In the genomic region with DNA sequence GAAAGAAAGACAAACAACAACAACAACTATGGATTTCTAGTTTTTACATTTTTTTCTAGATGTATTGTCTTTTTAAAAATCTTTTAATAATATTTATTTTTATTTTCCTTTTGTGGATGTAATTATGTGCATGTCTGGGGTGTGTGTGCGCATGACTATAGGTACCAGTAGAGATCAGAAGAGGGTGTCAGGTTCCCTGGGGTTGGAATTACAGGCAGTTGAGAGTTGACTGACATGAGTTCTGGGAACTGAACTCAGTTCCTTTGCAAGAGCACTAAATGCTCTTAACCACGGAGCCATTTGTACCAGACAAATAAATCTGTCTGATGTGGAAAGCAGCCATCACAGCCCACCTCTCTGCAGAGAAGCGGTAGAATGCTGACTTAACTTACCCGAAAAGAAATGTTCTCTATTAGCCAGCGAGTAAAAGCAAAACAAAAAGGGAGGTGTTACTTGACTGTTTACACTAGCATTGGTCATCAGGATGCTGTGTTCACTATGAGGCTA, we compare ENCODE assay signal across 8 mouse cellular contexts. TPM values are rescaled to one million over a fixed set of nuclear protein-coding genes. Genes with fewer than 3 reads are reported as not detected.
DNase-seq lines count a peak whose midpoint lies in the region; ATAC-seq lines count a peak whose summit lies in the region.

No protein-coding gene starts in this region.

- H3K4me1 ChIP-seq in lung, embryonic 15.5 days: no peaks in the 10 kb centered on the region
- H3K4me1 ChIP-seq in embryonic facial prominence, embryonic 13.5 days: 0 out of 2 replicates have a peak, but pooled peaks cover 3% of the 10 kb centered on the region
- no peaks in the 10 kb centered on the region for H3K4me1 ChIP-seq in midbrain, embryonic 12.5 days

- 0 out of 2 replicates have a peak overlapping the region, but pooled peaks have one; percentile 27 for H3K9ac ChIP-seq in lung, embryonic 15.5 days
- peak overlapping the region; percentile 27; the same call in 1 of the 2 replicates for H3K9ac ChIP-seq in embryonic facial prominence, embryonic 13.5 days
- H3K9ac ChIP-seq in midbrain, embryonic 12.5 days (replicated peaks): no peak overlapping the region

- no peaks in the 10 kb centered on the region for H3K36me3 ChIP-seq in lung, embryonic 15.5 days
- H3K36me3 ChIP-seq in embryonic facial prominence, embryonic 13.5 days: no peaks in the 10 kb centered on the region
- no peaks in the 10 kb centered on the region for H3K36me3 ChIP-seq in midbrain, embryonic 12.5 days

- H3K4me2 ChIP-seq in lung, embryonic 15.5 days: peak overlapping the region; percentile 59
- peak overlapping the region; percentile 53 for H3K4me2 ChIP-seq in embryonic facial prominence, embryonic 13.5 days
- peak overlapping the region; percentile 32 for H3K4me2 ChIP-seq in midbrain, embryonic 12.5 days (replicated peaks)

- no peak for DNase-seq in lung, postnatal 4 days
- no peak for DNase-seq in T-cell, adult 2 months (ENCODE audit: low spot score)
- DNase-seq in cerebellum, adult 11-12 months: no peak
- no peak for DNase-seq in frontal cortex, postnatal 14 days (ENCODE audit: low spot score in 2 of 2)

- WGBS in lung, embryonic 15.5 days: 34% methylated on average over 5 of the region's 5 CpGs
- 50% methylated on average over 5 of the region's 5 CpGs for WGBS in embryonic facial prominence, embryonic 13.5 days
- 68% methylated on average over 5 of the region's 5 CpGs for WGBS in midbrain, embryonic 12.5 days

- H3K27ac ChIP-seq in lung, embryonic 15.5 days: no peak overlapping the region
- no peak overlapping the region for H3K27ac ChIP-seq in embryonic facial prominence, embryonic 13.5 days
- H3K27ac ChIP-seq in midbrain, embryonic 12.5 days (replicated peaks): no peak overlapping the region

- ATAC-seq in lung, embryonic 15.5 days (ENCODE audit: borderline replicate concordance, extremely low read depth, low FRiP score, low TSS enrichment): no peak
- no peak for ATAC-seq in embryonic facial prominence, embryonic 13.5 days (ENCODE audit: insufficient number of reproducible peaks, insufficient read depth, low FRiP score, low TSS enrichment, low read depth)
- peak; percentile 57 for ATAC-seq in inflammation-experienced regulatory T-cells, adult 6 months
- 0 out of 2 replicates have a peak, but pooled peaks have one; percentile 38 for ATAC-seq in midbrain, embryonic 12.5 days (ENCODE audit: low FRiP score, low read depth)

- H3K27me3 ChIP-seq in lung, embryonic 15.5 days: no peaks in the 10 kb centered on the region
- no peaks in the 10 kb centered on the region for H3K27me3 ChIP-seq in embryonic facial prominence, embryonic 13.5 days
- no peaks in the 10 kb centered on the region for H3K27me3 ChIP-seq in midbrain, embryonic 12.5 days

- no peaks in the 10 kb centered on the region for H3K9me3 ChIP-seq in lung, embryonic 15.5 days
- H3K9me3 ChIP-seq in embryonic facial prominence, embryonic 13.5 days: no peaks in the 10 kb centered on the region
- no peaks in the 10 kb centered on the region for H3K9me3 ChIP-seq in midbrain, embryonic 12.5 days

- H3K4me3 ChIP-seq in lung, embryonic 15.5 days: peak overlapping the region; percentile 47
- peak overlapping the region; percentile 35 for H3K4me3 ChIP-seq in embryonic facial prominence, embryonic 13.5 days
- no peak overlapping the region for H3K4me3 ChIP-seq in midbrain, embryonic 12.5 days

RNA-seq across cellular contexts. Expression of a gene that starts 44.0 kb away (rescaled TPM):
- 29.9 and 30.6 TPM in 2 replicates for polyA plus RNA-seq in lung, embryonic 15.5 days (2015; fragmentation: Nextera tagmentation; extraction: Ambion mirVana)
- polyA plus RNA-seq in embryonic facial prominence, embryonic 13.5 days (2015; fragmentation: Nextera tagmentation; extraction: Ambion mirVana): 30.0 and 33.0 TPM in 2 replicates
- 1 to 10 TPM; 2.6 to 3.7 (median 3.0) TPM for polyA plus RNA-seq in inflammation-experienced regulatory T-cells, adult 6 months (2017; shearing (Covaris generic))
- 49.6 and 54.8 TPM in 2 replicates for polyA plus RNA-seq in midbrain, embryonic 12.5 days (2016; fragmentation: Nextera tagmentation; extraction: Ambion mirVana)

Comparison
In these comparisons a context has a peak if more than half of its experiments do, and no peak if none do; other contexts are left out.
1. ATAC-seq: peak in inflammation-experienced regulatory T-cells, adult 6 months (single experiment) and midbrain, embryonic 12.5 days (single experiment); none in lung, embryonic 15.5 days (single experiment) and embryonic facial prominence, embryonic 13.5 days (single experiment).
2. Peak in every context shown above with its lines, with median percentiles within 50 percentile points of each other: H3K4me2 ChIP-seq.